ENCODE assay signal across 14 mouse cellular contexts in the genomic region with DNA sequence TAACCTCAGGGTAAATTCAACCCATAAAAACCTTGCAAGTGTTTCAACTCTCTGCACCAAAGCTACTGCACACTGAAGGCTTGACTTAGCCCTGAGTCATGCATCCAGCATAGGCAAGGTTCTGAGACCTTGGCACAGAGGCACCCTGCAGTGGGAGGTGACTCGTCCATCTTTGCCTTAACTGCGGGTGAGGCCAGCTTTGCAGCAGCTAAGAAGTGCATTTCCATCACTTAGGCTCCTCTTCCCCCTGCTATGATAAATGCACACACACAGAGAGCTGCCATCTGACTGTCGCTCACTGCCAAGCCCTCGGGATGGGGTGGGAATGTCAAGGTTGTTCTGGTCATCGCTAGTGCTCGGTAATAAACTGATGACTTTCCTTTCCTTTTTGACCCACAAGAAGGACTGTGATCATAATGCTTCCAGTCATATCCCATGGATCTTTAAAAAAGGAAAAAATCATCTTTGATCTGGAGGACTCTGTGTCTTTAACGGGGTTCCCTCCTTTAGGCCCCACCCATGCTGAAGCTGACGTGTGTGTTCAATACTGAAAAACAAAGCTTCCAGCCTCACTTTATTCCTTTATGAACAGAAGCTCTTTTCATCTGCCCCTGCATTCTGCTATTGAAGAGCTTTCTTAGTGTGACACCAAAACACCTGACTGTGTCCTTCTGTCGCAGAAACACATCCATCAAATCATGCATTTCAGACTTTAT. TPM values are rescaled to one million over a fixed set of nuclear protein-coding genes. Genes with fewer than 3 reads are reported as not detected.
A peak's percentile ranks its signal among the peaks of the same experiment; 100 is the strongest.
DNase-seq lines count a peak whose midpoint lies in the region; ATAC-seq and TF ChIP-seq lines count a peak whose summit lies in the region.
"Had no signal": no experiment of that assay in that cellular context is flagged by ENCODE, and none has a peak within 500 bp of the region (broad histone marks: within the 10 kb centered on the region; RNA-seq: fewer than 3 reads in every experiment).

No protein-coding gene starts in this region.

- H3K4me2 ChIP-seq in forebrain, postnatal 0 days (ENCODE audit: low read depth): no peak overlapping the region
- no peak overlapping the region for H3K4me2 ChIP-seq in neural tube, embryonic 12.5 days (replicated peaks)
- H3K4me2 ChIP-seq: heart, embryonic 13.5 days; kidney, embryonic 15.5 days had no signal

- ATAC-seq in forebrain, postnatal 0 days: peak; percentile 65
- ATAC-seq in neural tube, embryonic 12.5 days (ENCODE audit: low FRiP score, low read depth): peak; percentile 41; the same call in 1 of the 2 replicates

- no peak overlapping the region for H3K9ac ChIP-seq in forebrain, postnatal 0 days
- no peak overlapping the region for H3K9ac ChIP-seq in neural tube, embryonic 12.5 days
- H3K9ac ChIP-seq: heart, embryonic 13.5 days; kidney, embryonic 15.5 days had no signal

- no peak overlapping the region for H3K27ac ChIP-seq in forebrain, postnatal 0 days (ENCODE audit: low read depth, low read length)
- H3K27ac ChIP-seq in forebrain, embryonic 10.5 days: no peak overlapping the region
- no peak overlapping the region for H3K27ac ChIP-seq in neural tube, embryonic 12.5 days
- no peak overlapping the region for H3K27ac ChIP-seq in thymus, adult 2 months (ENCODE audit: control insufficient read depth, insufficient read depth, low read length)
- no peak overlapping the region for H3K27ac ChIP-seq in gastrocnemius, adult 2 months
- H3K27ac ChIP-seq: heart, embryonic 13.5 days; kidney, embryonic 15.5 days had no signal

- 62% methylated on average over 9 of the region's 9 CpGs for WGBS in forebrain, postnatal 0 days
- WGBS in forebrain, embryonic 10.5 days: 87% methylated on average over 9 of the region's 9 CpGs
- WGBS in neural tube, embryonic 12.5 days: 68% methylated on average over 9 of the region's 9 CpGs
- WGBS in thymus, adult 2 months: 94% methylated on average over 9 of the region's 9 CpGs

- intact Hi-C loops in gastrocnemius, adult 2 months (cut with DNase I): no loop called here

- no peaks in the 10 kb centered on the region for H3K27me3 ChIP-seq in forebrain, postnatal 0 days (ENCODE audit: insufficient read depth, low read length)
- no peaks in the 10 kb centered on the region for H3K27me3 ChIP-seq in forebrain, embryonic 10.5 days (ENCODE audit: poor library complexity, severe bottlenecking)
- H3K27me3 ChIP-seq in neural tube, embryonic 12.5 days (replicated peaks): no peaks in the 10 kb centered on the region
- H3K27me3 ChIP-seq in thymus, adult 2 months (ENCODE audit: control insufficient read depth, insufficient read depth, low read length): no peaks in the 10 kb centered on the region
- H3K27me3 ChIP-seq: heart, embryonic 13.5 days; kidney, embryonic 15.5 days had no signal

- no peak for TF ChIP-seq POLR2A in thymus, adult 2 months (IDR thresholded peaks at IDR 0.05; ENCODE audit: control insufficient read depth, extremely low read depth, insufficient read depth, low read length, poor library complexity)

- TF ChIP-seq CTCF in forebrain, postnatal 0 days (IDR thresholded peaks at IDR 0.05; ENCODE audit: low read depth): no peak
- no peak for TF ChIP-seq CTCF in thymus, adult 2 months (IDR thresholded peaks at IDR 0.05; ENCODE audit: borderline replicate concordance, control insufficient read depth, extremely low read depth, insufficient read depth, low read length, poor library complexity)
- no peak for TF ChIP-seq CTCF in gastrocnemius, adult 2 months (IDR thresholded peaks at IDR 0.05)

- DNase-seq in forebrain, postnatal 0 days: no peak
- DNase-seq in forebrain, embryonic 10.5 days (ENCODE audit: extremely low spot score, low spot score): no peak
- DNase-seq in neural tube, embryonic 10.5 days (ENCODE audit: extremely low spot score, low spot score): no peak
- peak; percentile 42 for DNase-seq in cerebellum, adult 8-10 months
- no peak for DNase-seq in lung, postnatal 10 days
- DNase-seq in thymus, adult 2 months: no peak
- DNase-seq in gastrocnemius, adult 2 months: no peak
- DNase-seq: B cell, adult 2 months; gastrocnemius, postnatal 10 days; lung, adult 2 months; thymus, adult 18-20 months had no signal

- H3K4me1 ChIP-seq in forebrain, postnatal 0 days (ENCODE audit: insufficient read depth): peaks cover under 1% of the 10 kb centered on the region; the same call in 1 of the 2 replicates
- peaks cover 9% of the 10 kb centered on the region for H3K4me1 ChIP-seq in forebrain, embryonic 10.5 days
- peaks cover under 1% of the 10 kb centered on the region; the same call in 1 of the 2 replicates for H3K4me1 ChIP-seq in neural tube, embryonic 12.5 days
- no peaks in the 10 kb centered on the region for H3K4me1 ChIP-seq in thymus, adult 2 months (replicated peaks; ENCODE audit: control insufficient read depth, insufficient read depth, low read length)
- H3K4me1 ChIP-seq: heart, embryonic 13.5 days; kidney, embryonic 15.5 days had no signal

- H3K9me3 ChIP-seq in forebrain, postnatal 0 days (ENCODE audit: low read length): no peaks in the 10 kb centered on the region
- H3K9me3 ChIP-seq in forebrain, embryonic 10.5 days: no peaks in the 10 kb centered on the region
- no peaks in the 10 kb centered on the region for H3K9me3 ChIP-seq in neural tube, embryonic 12.5 days
- H3K9me3 ChIP-seq: heart, embryonic 13.5 days; kidney, embryonic 15.5 days had no signal

- no peaks in the 10 kb centered on the region for H3K36me3 ChIP-seq in forebrain, postnatal 0 days (ENCODE audit: insufficient read depth)
- H3K36me3 ChIP-seq in forebrain, embryonic 10.5 days (replicated peaks): no peaks in the 10 kb centered on the region
- H3K36me3 ChIP-seq in neural tube, embryonic 12.5 days: no peaks in the 10 kb centered on the region
- no peaks in the 10 kb centered on the region for H3K36me3 ChIP-seq in thymus, adult 2 months (ENCODE audit: control insufficient read depth, insufficient read depth, low read length)
- H3K36me3 ChIP-seq: heart, embryonic 13.5 days; kidney, embryonic 15.5 days had no signal

- no peak overlapping the region for H3K4me3 ChIP-seq in forebrain, postnatal 0 days (ENCODE audit: low read depth, low read length)
- H3K4me3 ChIP-seq in forebrain, embryonic 10.5 days: no peak overlapping the region
- H3K4me3 ChIP-seq in neural tube, embryonic 12.5 days: no peak overlapping the region
- H3K4me3 ChIP-seq in thymus, adult 2 months (ENCODE audit: control insufficient read depth, insufficient read depth, low read length): no peak overlapping the region
- no peak overlapping the region for H3K4me3 ChIP-seq in gastrocnemius, adult 2 months
- H3K4me3 ChIP-seq: heart, embryonic 13.5 days; kidney, embryonic 15.5 days had no signal

RNA-seq across cellular contexts. Expression of a gene that starts 2.1 kb away (rescaled TPM):
- total RNA-seq in forebrain, postnatal 0 days (2014; rRNA removed): 0.85 and 1.3 TPM in 2 replicates
- polyA plus RNA-seq in forebrain, postnatal 0 days (2015; fragmentation: Nextera tagmentation; extraction: Ambion mirVana): 0.43 and 0.69 TPM in 2 replicates
- polyA plus RNA-seq in forebrain, embryonic 10.5 days (2016; fragmentation: Nextera tagmentation; extraction: Ambion mirVana): 0.31 and 0.42 TPM in 2 replicates
- polyA plus RNA-seq in neural tube, embryonic 12.5 days (2016; fragmentation: Nextera tagmentation; extraction: Ambion mirVana): 0.66 and 0.77 TPM in 2 replicates
- polyA plus RNA-seq in thymus, adult 2 months (2012; rRNA removed): 0.07 and 0.34 TPM in 2 replicates
- not detected for total RNA-seq in gastrocnemius, adult 2 months (2021)
- total RNA-seq: gastrocnemius, postnatal 10 days had no signal

RNA-seq across cellular contexts. Expression of a gene that starts 28.8 kb away (rescaled TPM):
- 225 and 289 TPM in 2 replicates for total RNA-seq in forebrain, postnatal 0 days (2014; rRNA removed)
- 328 and 399 TPM in 2 replicates for polyA plus RNA-seq in forebrain, postnatal 0 days (2015; fragmentation: Nextera tagmentation; extraction: Ambion mirVana)
- 83.4 and 104 TPM in 2 replicates for polyA plus RNA-seq in forebrain, embryonic 10.5 days (2016; fragmentation: Nextera tagmentation; extraction: Ambion mirVana)
- 584 and 621 TPM in 2 replicates for polyA plus RNA-seq in neural tube, embryonic 12.5 days (2016; fragmentation: Nextera tagmentation; extraction: Ambion mirVana)
- 1.2 TPM in 2 replicates for polyA plus RNA-seq in thymus, adult 2 months (2012; rRNA removed)
- total RNA-seq in gastrocnemius, adult 2 months (2021): 1 to 10 TPM in 1 of 2 experiments, under 1 TPM in 1; 0.26 to 1.2 TPM

RNA-seq across cellular contexts. Expression of a gene that starts 41.7 kb away (rescaled TPM):
- total RNA-seq in forebrain, postnatal 0 days (2014; rRNA removed): 0.23 TPM in 1 of 2 replicates, not detected in the other
- polyA plus RNA-seq in forebrain, postnatal 0 days (2015; fragmentation: Nextera tagmentation; extraction: Ambion mirVana): not detected in 2 replicates
- 0.07 and 0.15 TPM in 2 replicates for polyA plus RNA-seq in forebrain, embryonic 10.5 days (2016; fragmentation: Nextera tagmentation; extraction: Ambion mirVana)
- polyA plus RNA-seq in neural tube, embryonic 12.5 days (2016; fragmentation: Nextera tagmentation; extraction: Ambion mirVana): 0.11 TPM in 1 of 2 replicates, not detected in the other
- polyA plus RNA-seq in thymus, adult 2 months (2012; rRNA removed): 0.08 and 0.19 TPM in 2 replicates
- not detected for total RNA-seq in gastrocnemius, adult 2 months (2021)
- total RNA-seq: gastrocnemius, postnatal 10 days had no signal
- polyA plus RNA-seq: heart, embryonic 13.5 days had no signal

RNA-seq across cellular contexts. Expression of a gene that starts 47.2 kb away (rescaled TPM):
- 22.9 and 27.4 TPM in 2 replicates for total RNA-seq in forebrain, postnatal 0 days (2014; rRNA removed)
- 24.7 and 33.4 TPM in 2 replicates for polyA plus RNA-seq in forebrain, postnatal 0 days (2015; fragmentation: Nextera tagmentation; extraction: Ambion mirVana)
- polyA plus RNA-seq in forebrain, embryonic 10.5 days (2016; fragmentation: Nextera tagmentation; extraction: Ambion mirVana): 41.2 and 41.4 TPM in 2 replicates
- 47.0 and 47.4 TPM in 2 replicates for polyA plus RNA-seq in neural tube, embryonic 12.5 days (2016; fragmentation: Nextera tagmentation; extraction: Ambion mirVana)
- polyA plus RNA-seq in thymus, adult 2 months (2012; rRNA removed): 10.4 and 11.4 TPM in 2 replicates
- 10 to 100 TPM; 11.4 to 13.6 TPM for total RNA-seq in gastrocnemius, adult 2 months (2021)

Comparison
In these comparisons a context has a peak if more than half of its experiments do, and no peak if none do; other contexts are left out.
1. RNA of a gene that starts 28.8 kb away (polyA plus RNA-seq): 584 to 621 TPM in neural tube, embryonic 12.5 days, 328 to 399 TPM in forebrain, postnatal 0 days and 83.4 to 104 TPM in forebrain, embryonic 10.5 days; 1.2 TPM in thymus, adult 2 months; every median in the first group is over 10 times any median in the second.